Mouse (Mus musculus) kidney, postnatal 0 days (tissue): ENCODE measurements around the gene 1700061G19Rik. TPM values are rescaled to one million over a fixed set of nuclear protein-coding genes. Genes with fewer than 3 reads are reported as not detected.

Source experiments
- ATAC-seq: fragments of 200-750 bp; cut with Nextera tagmentation; replicated peaks from 2 replicates; pipeline ENCODE4 v1.8.0; 2017; ENCODE audit warnings: low read depth, moderate number of reproducible peaks, moderate TSS enrichment, moderate library complexity; ENCODE audit not compliant: low FRiP score
- DNase-seq: peaks from one replicate; pipeline ENCODE4 v3.0.0-alpha.2; 2016; ENCODE audit warnings: low spot score
- H3K27ac ChIP-seq: fragments of 300-500 bp; sonication (generic); 2 replicates; pipeline ENCODE4 v1.5.1; 2014; ENCODE audit warnings: mild to moderate bottlenecking
- H3K27me3 ChIP-seq: fragments of 300-500 bp; sonication (generic); 2 replicates; pipeline ENCODE4 v1.6.1; 2014; ENCODE audit warnings: low read length, mixed read lengths; ENCODE audit not compliant: insufficient read depth
- H3K36me3 ChIP-seq: fragments of 300-500 bp; sonication (generic); 2 replicates; pipeline ENCODE4 v1.6.1; 2014; ENCODE audit warnings: low read length, mixed read lengths; ENCODE audit not compliant: insufficient read depth
- H3K4me1 ChIP-seq: fragments of 300-500 bp; sonication (generic); replicated peaks from 2 replicates; pipeline ENCODE4 v1.6.1; 2014; ENCODE audit warnings: antibody characterized with exemption, low read length, mixed read lengths; ENCODE audit not compliant: insufficient read depth
- H3K4me2 ChIP-seq: fragments of 300-500 bp; sonication (generic); 2 replicates; pipeline ENCODE4 v1.6.1; 2014; ENCODE audit warnings: mild to moderate bottlenecking, low read length, moderate library complexity, mixed read lengths
- H3K4me3 ChIP-seq: fragments of 300-500 bp; sonication (generic); replicated peaks from 2 replicates; pipeline ENCODE4 v1.5.1; 2014; ENCODE audit warnings: low read depth, low read length
- H3K9ac ChIP-seq: fragments of 300-500 bp; sonication (generic); 2 replicates; pipeline ENCODE4 v1.6.1; 2014; ENCODE audit warnings: low read depth, low read length
- H3K9me3 ChIP-seq: fragments of 300-500 bp; sonication (generic); replicated peaks from 2 replicates; pipeline ENCODE4 v1.6.1; 2016; ENCODE audit warnings: low read length, inconsistent platforms, mixed read lengths
- CTCF ChIP-seq: IDR thresholded peaks from 2 replicates; pipeline ENCODE4 v1.5.1; 2016; ENCODE audit warnings: antibody characterized with exemption, low read depth, mild to moderate bottlenecking, moderate library complexity
- WGBS: fragments of 180-500 bp; shearing (Covaris S2); extraction: QIAGEN DNeasy Blood & Tissue Kit; methylation state at CpG from one replicate; pipeline ENCODE4 v1.1.7; 2014; 5-methylcytosine and 5-hydroxymethylcytosine counted together
- polyA plus RNA-seq: library from polyadenylated mRNA; unstranded; fragments of >200 nt; fragmentation: Nextera tagmentation; extraction: Ambion mirVana; gene quantifications from 2 replicates; pipeline ENCODE4 v1.2.1, GENCODE M21; 2015

The 1700061G19Rik gene
- polyA plus RNA-seq, 1 experiment from 2014 or later, result 0.11 TPM

GRCm38 (mm10) chr17:56832918-56833317, 42.4 kb upstream of the 1700061G19Rik start:
- no peaks in the 10 kb centered on the region for H3K27me3 ChIP-seq
- H3K9ac ChIP-seq, result no peak overlapping the region
- H3K9me3 ChIP-seq, result no peaks in the 10 kb centered on the region
- no peak overlapping the region for H3K27ac ChIP-seq
- ATAC-seq, result no peak
- H3K4me2 ChIP-seq, result no peak overlapping the region
- TF ChIP-seq CTCF, result no peak
- H3K36me3 ChIP-seq, result no peaks in the 10 kb centered on the region
- peaks cover 7% of the 10 kb centered on the region; the same call in 1 of the 2 replicates for H3K4me1 ChIP-seq
- whole genome bisulfite sequencing, result 86% methylated on average over 1 of the region's 1 CpGs
- no peak overlapping the region for H3K4me3 ChIP-seq
- no peak for DNase-seq

DNA sequence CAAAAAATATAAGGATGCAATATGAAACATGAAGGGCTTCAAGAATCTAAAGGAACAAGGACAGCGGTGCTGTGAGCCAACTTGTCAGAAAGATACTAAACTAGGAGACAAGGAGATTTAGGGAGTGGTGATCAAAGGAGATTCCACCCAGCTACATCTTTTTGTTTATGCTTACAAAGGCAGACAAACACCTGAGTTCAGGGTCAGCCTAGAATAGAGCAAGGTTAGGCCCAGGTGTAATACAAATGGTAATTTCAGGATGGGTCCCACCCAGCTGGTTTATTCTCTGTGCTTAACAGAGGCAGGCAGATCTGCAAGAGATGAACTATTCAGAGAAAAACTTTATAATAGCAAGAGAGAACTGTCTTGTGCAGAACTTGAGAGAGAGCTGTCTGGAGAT, 41.9 kb upstream of the 1700061G19Rik start:
- WGBS, result 89% methylated on average over 1 of the region's 1 CpGs
- no peak for TF ChIP-seq CTCF

DNA sequence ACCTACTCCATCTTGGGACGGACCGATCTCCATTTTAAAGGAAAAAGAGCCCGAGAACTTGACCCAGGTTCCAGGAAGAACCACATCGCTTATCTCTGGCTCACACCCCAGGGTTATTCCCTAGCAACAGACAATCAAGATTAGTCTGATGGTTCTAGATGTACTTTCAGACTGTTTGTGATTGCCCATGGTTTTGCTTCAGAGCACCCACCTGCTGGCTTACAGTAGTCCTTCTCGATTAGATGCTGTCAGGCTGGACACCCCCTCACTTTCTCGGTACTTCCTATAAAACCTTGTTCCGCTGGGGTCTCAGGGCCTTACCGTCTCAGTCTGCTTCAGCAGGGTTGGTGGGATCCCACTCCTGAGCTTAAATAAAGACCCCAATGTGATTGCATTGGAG, 38.9 kb upstream of the 1700061G19Rik start:
- DNase-seq (no peak), ATAC-seq (no peak)
- H3K27ac ChIP-seq, result no peak overlapping the region
- no peak for TF ChIP-seq CTCF
- H3K27me3 ChIP-seq, result no peaks in the 10 kb centered on the region
- WGBS, result 84% methylated on average over 8 of the region's 8 CpGs
- H3K4me1 ChIP-seq, result no peaks in the 10 kb centered on the region
- no peak overlapping the region for H3K4me3 ChIP-seq
- H3K9ac ChIP-seq, result no peak overlapping the region
- H3K36me3 ChIP-seq, result no peaks in the 10 kb centered on the region
- no peaks in the 10 kb centered on the region for H3K9me3 ChIP-seq
- H3K4me2 ChIP-seq, result no peak overlapping the region

More for the DNA sequence above, 41.9 kb upstream of the 1700061G19Rik start:
- Histone ChIP-seq H3K27me3 (no peaks in the 10 kb centered on the region), H3K4me2 (no peak overlapping the region), H3K27ac (no peak overlapping the region), H3K36me3 (no peaks in the 10 kb centered on the region), H3K4me3 (no peak overlapping the region), H3K4me1 (peaks cover 7% of the 10 kb centered on the region; the same call in 1 of the 2 replicates), H3K9me3 (no peaks in the 10 kb centered on the region), H3K9ac (no peak overlapping the region)
- ATAC-seq (no peak), DNase-seq (no peak)

GRCm38 (mm10) chr17:56840524-56840923, 34.8 kb upstream of the 1700061G19Rik start:
- Histone ChIP-seq H3K4me2 (no peak overlapping the region), H3K36me3 (no peaks in the 10 kb centered on the region), H3K9ac (no peak overlapping the region), H3K27ac (no peak overlapping the region), H3K4me1 (no peaks in the 10 kb centered on the region), H3K27me3 (no peaks in the 10 kb centered on the region), H3K9me3 (no peaks in the 10 kb centered on the region), H3K4me3 (no peak overlapping the region)
- no peak for TF ChIP-seq CTCF
- no peak for ATAC-seq
- 65% methylated on average over 7 of the region's 7 CpGs for WGBS
- no peak for DNase-seq

GRCm38 (mm10) chr17:56842173-56842572, 33.1 kb upstream of the 1700061G19Rik start:
- Histone ChIP-seq H3K4me3 (no peak overlapping the region), H3K4me1 (no peaks in the 10 kb centered on the region), H3K27ac (no peak overlapping the region), H3K36me3 (no peaks in the 10 kb centered on the region), H3K9ac (no peak overlapping the region), H3K27me3 (no peaks in the 10 kb centered on the region), H3K4me2 (no peak overlapping the region), H3K9me3 (no peaks in the 10 kb centered on the region)
- WGBS, result 77% methylated on average over 5 of the region's 5 CpGs
- no peak for ATAC-seq
- no peak for DNase-seq
- no peak for TF ChIP-seq CTCF

DNA sequence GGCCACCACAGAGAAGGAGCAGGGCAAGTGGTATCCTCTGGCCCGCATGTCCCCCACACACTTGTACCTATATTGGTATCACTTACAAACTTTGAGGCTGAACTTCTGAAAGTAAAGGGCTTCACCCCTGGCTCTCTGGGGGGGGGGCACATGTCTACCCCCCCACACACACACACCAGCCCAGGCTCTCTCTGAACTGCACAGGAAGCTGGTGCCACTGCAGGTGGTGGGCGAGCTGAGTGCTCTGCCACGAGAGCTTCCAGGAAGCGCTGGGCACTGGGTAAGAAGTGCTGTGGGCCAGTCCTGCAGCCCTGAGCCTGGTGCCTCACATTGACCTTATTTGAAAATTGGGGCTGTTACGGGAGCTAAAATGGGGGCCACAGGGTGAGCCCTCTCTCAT, 31.6 kb upstream of the 1700061G19Rik start:
- H3K4me1 ChIP-seq, result no peaks in the 10 kb centered on the region
- no peak for DNase-seq
- 84% methylated on average over 5 of the region's 5 CpGs for WGBS
- no peak overlapping the region for H3K27ac ChIP-seq
- no peaks in the 10 kb centered on the region for H3K27me3 ChIP-seq
- no peak for ATAC-seq
- no peak overlapping the region for H3K9ac ChIP-seq
- no peaks in the 10 kb centered on the region for H3K9me3 ChIP-seq
- no peak overlapping the region for H3K4me2 ChIP-seq
- no peaks in the 10 kb centered on the region for H3K36me3 ChIP-seq
- H3K4me3 ChIP-seq, result no peak overlapping the region
- TF ChIP-seq CTCF, result no peak

DNA sequence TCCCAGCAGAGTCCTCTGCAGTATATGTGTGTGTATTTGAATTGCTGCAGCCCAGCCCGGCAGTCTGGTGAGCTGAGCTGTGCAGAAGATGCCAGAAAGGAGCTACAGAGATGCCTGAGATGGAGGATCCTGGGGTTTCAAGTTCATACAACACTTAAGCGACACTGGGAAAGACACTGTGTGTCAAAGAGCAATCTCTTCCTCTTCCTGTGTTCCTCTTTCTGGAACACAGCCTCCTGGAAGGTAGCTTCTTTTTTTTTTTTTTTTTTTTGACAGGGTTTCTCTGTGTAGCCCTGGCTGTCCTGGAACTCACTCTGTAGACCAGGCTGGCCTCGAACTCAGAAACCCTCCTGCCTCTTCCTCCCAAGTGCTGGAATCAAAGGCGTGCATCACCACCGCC, 26.5 kb upstream of the 1700061G19Rik start:
- Histone ChIP-seq H3K4me2 (no peak overlapping the region), H3K9ac (no peak overlapping the region), H3K27me3 (no peaks in the 10 kb centered on the region), H3K4me1 (no peaks in the 10 kb centered on the region), H3K27ac (no peak overlapping the region), H3K36me3 (no peaks in the 10 kb centered on the region), H3K4me3 (no peak overlapping the region), H3K9me3 (no peaks in the 10 kb centered on the region)
- ATAC-seq, result no peak
- DNase-seq, result no peak
- no peak for TF ChIP-seq CTCF
- WGBS, result 79% methylated on average over 5 of the region's 5 CpGs
